Mouse (Mus musculus) bone marrow macrophage, adult 2 months (primary cell): ENCODE results near the gene Dnase1.

Experiments used
- CTCF ChIP-seq: IDR thresholded peaks from 2 replicates; pipeline ENCODE4 v1.5.1; 2012; ENCODE audit warnings: low read depth, mild to moderate bottlenecking, low read length, moderate library complexity
- POLR2A ChIP-seq: IDR thresholded peaks from 2 replicates; pipeline ENCODE4 v1.6.1; 2012; ENCODE audit warnings: mild to moderate bottlenecking, low read depth, low read length, borderline replicate concordance

DNA sequence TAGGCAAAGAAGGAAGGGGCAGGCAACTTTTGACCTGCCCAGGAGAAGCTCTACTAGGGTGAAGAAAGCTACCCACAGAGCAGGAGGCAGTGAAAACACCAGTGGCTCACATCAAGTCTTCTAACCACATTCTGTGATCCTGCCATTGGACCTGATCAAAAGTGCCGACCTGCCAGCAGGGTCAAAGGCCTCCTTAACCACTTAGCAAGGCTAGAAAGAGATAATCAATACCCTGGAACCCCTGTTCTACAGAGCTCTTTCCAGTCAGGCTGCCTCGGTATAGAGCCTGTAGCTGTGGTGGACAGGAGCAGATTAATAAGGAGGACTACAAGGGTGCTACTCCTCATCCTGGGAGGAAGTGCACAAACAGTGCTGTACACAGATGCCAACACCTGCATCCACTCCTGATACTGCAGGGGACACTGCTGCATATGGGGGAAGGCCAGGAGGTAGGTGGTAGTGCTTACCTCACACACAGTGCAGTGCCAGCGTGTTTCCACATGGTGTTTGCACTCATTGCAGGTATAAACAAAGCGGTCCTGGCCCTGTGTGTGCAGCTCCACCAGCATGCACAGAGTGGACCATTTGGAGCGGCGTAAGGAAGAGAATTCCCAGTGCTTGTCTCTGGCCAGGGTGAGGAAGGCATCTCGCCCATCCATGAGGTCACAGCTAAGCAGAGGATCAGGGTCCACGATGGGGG, 50.6 kb downstream of the Dnase1 start:
- TF ChIP-seq CTCF (no peak), POLR2A (no peak)
